Mouse (Mus musculus) bone marrow, adult 2 months (tissue): ENCODE measurements around the gene Hspa4. TPM values are rescaled to one million over a fixed set of nuclear protein-coding genes. Genes with fewer than 3 reads are reported as not detected.
"Not testable (repeated sequence)": the region's sequence is repeated elsewhere in the genome, so short reads cannot be mapped to it uniquely, and the experiment has no call there.

Source experiments
- H3K27ac ChIP-seq: fragments of 200-500 bp; 2 replicates; pipeline ENCODE4 v1.5.1; 2012; ENCODE audit warnings: low read depth, mild to moderate bottlenecking, control low read depth, inconsistent platforms, low read length; ENCODE audit not compliant: control insufficient read depth, poor library complexity, insufficient read depth
- H3K4me1 ChIP-seq: fragments of 200-500 bp; 2 replicates; pipeline ENCODE4 v1.6.1; 2011; ENCODE audit warnings: low read length; ENCODE audit not compliant: control insufficient read depth, insufficient read depth
- H3K4me3 ChIP-seq: fragments of 200-500 bp; replicated peaks from 2 replicates; pipeline ENCODE3; 2011; ENCODE audit warnings: mild to moderate bottlenecking, low read depth, low read length, control low read depth; ENCODE audit not compliant: control insufficient read depth
- CTCF ChIP-seq: fragments of 200-500 bp; IDR thresholded peaks from 2 replicates; pipeline ENCODE4 v1.5.1; 2011; ENCODE audit warnings: low read length, control low read depth; ENCODE audit not compliant: control insufficient read depth, insufficient read depth
- POLR2A ChIP-seq: fragments of 200-500 bp; IDR thresholded peaks from 2 replicates; pipeline ENCODE4 v1.6.1; 2011; ENCODE audit warnings: low read depth, mild to moderate bottlenecking, control low read depth, low read length, borderline replicate concordance; ENCODE audit not compliant: control insufficient read depth
- WGBS: fragments of 180-500 bp; shearing (Covaris S2); methylation state at CpG from one replicate; pipeline ENCODE4 v1.1.7; 2018; 5-methylcytosine and 5-hydroxymethylcytosine counted together
- polyA plus RNA-seq: library from polyadenylated mRNA; stranded (reverse); fragments of >200 nt; gene quantifications from 2 replicates; pipeline ENCODE4 v1.2.4, GENCODE M21; 2011; ENCODE audit warnings: low replicate concordance; ENCODE audit not compliant: missing spikeins, insufficient read depth, insufficient read length

Hspa4 gene
- polyA plus RNA-seq, 1 experiment: 98.4 TPM

- Histone ChIP-seq H3K27ac (peak overlapping the region; percentile 100), H3K4me1 (peaks cover 3% of the 10 kb centered on the region; the same call in 1 of the 2 replicates), H3K4me3 (peak overlapping the region; percentile 95)
- TF ChIP-seq POLR2A: peak; percentile 49; the same call in 1 of the 2 replicates
- no peak for TF ChIP-seq CTCF
- under 1% methylated on average over 80 of the region's 80 CpGs for WGBS
Observed at GRCm38 (mm10) chr11:53299551-53300329, 517 bp downstream of the Hspa4 start.

DNA sequence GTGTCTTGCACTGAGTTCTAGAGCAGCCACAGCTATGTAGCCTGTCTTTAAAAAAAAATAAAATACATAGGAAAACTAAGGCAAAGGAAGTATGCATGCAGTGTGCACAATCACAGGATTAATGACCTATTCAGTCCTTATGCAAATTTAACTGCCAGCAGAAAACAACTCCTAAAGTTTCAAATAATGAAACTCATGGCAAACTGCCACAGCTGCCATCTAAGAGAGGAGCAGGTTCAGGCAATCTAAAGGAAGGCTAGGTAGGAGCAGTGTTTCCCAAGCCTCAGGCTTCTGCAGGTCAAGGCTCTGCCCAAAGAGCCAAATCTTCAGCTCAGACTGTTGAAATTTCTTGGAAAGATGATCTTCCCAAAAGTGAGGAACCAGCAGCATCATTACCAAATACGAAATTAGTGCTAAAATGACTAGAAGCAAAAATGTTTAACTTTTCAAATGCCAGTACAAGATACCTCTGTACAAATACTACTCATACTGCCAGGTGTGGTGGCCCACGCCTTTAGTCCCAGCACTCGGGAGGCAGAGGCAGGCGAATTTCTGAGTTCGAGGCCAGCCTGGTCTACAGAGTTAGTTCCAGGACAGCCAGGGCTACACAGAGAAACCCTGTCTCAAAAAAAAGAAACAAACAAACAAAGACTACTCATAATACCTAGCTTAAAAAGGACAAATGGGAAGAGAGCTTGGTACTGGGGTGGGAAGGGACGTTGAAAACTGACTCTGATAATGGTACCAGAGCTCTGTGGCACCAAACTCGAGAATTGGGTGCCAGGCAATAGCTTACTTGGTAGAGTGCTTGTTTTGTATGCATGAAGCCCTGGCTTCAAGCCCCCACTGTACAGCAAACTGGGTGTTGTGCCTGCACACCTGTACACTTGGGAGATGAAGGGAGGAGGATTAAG lies 2.1 kb downstream of the Hspa4 start:
- H3K4me1 ChIP-seq: peaks cover 3% of the 10 kb centered on the region; the same call in 1 of the 2 replicates
- TF ChIP-seq POLR2A (no peak), CTCF (no peak)
- no peak overlapping the region for H3K4me3 ChIP-seq
- H3K27ac ChIP-seq: no peak overlapping the region
- 69% methylated on average over 7 of the region's 7 CpGs for WGBS

- no peak for TF ChIP-seq CTCF
- no peak overlapping the region for H3K27ac ChIP-seq
- H3K4me3 ChIP-seq: no peak overlapping the region
- 58% methylated on average over 4 of the region's 4 CpGs for WGBS
- H3K4me1 ChIP-seq: peaks cover 3% of the 10 kb centered on the region; the same call in 1 of the 2 replicates
Observed at GRCm38 (mm10) chr11:53296880-53297279, 3.4 kb downstream of the Hspa4 start.

- Histone ChIP-seq H3K27ac (no peak overlapping the region), H3K4me3 (no peak overlapping the region), H3K4me1 (peaks cover 3% of the 10 kb centered on the region; the same call in 1 of the 2 replicates)
- WGBS: 73% methylated on average over 5 of the region's 5 CpGs
- TF ChIP-seq CTCF (no peak), POLR2A (no peak)
Observed at GRCm38 (mm10) chr11:53294441-53294840, 5.8 kb downstream of the Hspa4 start.

DNA sequence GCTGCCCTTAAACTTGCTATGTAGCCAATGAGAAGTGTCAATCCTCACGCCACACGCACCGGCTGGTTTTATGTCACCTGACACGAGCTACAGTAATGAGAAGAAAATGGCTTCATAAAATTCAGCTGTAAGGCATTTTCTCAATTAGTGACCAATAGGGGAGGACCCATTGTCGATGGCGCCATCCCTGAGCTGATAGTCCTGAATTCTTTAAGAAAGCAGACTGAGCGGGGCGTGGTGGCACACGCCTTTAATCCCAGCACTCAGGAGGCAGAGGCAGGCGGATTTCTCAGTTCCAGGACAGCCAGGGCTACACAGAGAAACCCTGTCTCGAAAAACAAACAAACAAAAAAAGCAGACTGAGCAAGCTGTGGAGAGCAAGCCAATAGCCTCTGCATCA lies 9.4 kb downstream of the Hspa4 start:
- Histone ChIP-seq H3K4me1 (no peaks in the 10 kb centered on the region; the same call in 1 of the 2 replicates), H3K4me3 (no peak overlapping the region), H3K27ac (no peak overlapping the region)
- WGBS: 89% methylated on average over 11 of the region's 11 CpGs
- no peak for TF ChIP-seq POLR2A
- TF ChIP-seq CTCF: no peak

DNA sequence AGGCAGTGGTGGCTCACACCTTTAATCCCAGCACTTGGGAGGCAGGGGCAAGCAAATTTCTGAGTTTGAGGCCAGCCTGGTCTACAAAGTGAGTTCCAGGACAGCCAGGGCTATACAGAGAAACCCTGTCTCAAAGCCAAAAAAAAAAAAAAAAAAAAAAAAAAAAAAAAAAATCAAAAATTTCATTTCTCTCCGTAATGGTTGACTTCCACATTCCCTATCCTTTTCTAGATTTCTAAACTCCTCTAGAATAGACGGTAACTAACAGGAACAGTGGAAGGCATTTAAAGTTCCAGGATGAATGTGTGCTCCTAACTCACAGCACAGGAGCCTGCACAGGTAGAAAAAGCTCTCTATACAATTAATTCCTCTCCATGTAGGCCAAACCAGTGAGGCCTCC lies 10.1 kb downstream of the Hspa4 start:
- H3K27ac ChIP-seq, H3K4me3 ChIP-seq, H3K4me1 ChIP-seq: not testable (repeated sequence)
- 80% methylated on average over 2 of the region's 2 CpGs for WGBS

DNA sequence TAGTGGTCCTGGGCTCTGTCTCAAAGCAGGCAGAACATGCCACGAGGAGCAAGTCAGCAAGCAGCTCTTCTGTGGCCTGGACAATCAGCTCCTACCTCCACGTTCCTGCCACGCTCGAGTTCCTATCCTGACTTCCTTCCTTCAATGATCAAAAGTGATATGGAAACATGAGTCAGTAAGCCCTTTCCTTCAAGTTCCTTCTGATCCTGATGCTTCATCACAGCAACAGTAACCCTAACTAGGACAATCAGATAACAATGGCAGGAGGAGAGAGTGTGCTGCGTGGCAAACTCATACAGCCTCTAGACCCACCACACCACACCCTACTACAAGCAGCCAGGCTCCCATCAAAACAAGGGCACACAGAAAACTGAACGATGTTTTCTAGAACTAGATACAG lies 14.4 kb downstream of the Hspa4 start:
- H3K27ac ChIP-seq: no peak overlapping the region; the same call in 1 of the 2 replicates
- no peak for TF ChIP-seq POLR2A
- no peak for TF ChIP-seq CTCF
- H3K4me3 ChIP-seq: no peak overlapping the region
- no peaks in the 10 kb centered on the region; the same call in 1 of the 2 replicates for H3K4me1 ChIP-seq
- 64% methylated on average over 6 of the region's 6 CpGs for WGBS

DNA sequence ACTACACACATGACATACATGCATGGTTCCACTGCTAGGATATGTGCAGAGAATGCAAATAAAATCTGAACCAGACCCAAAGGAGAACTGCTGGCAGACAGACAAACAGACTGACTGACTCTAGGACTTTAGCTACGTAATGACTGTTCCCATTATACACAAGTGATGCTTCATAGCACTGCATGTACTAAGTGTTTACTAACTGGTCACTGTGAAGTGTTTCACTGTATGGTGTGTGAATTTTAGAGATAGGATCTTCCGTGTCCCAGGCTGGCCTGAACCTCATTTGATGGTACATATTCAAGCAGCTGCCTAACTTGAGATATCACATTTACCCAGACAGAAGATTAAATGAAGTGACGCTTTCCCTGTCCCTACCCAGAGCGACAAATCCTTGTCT lies 21.8 kb downstream of the Hspa4 start:
- Histone ChIP-seq H3K4me3 (no peak overlapping the region), H3K4me1 (no peaks in the 10 kb centered on the region), H3K27ac (no peak overlapping the region)
- TF ChIP-seq CTCF (no peak), POLR2A (no peak)
- WGBS: 85% methylated on average over 4 of the region's 4 CpGs
